Mouse (Mus musculus): Measurements from ENCODE around the gene Slc22a21.

Gene Slc22a21

DNA sequence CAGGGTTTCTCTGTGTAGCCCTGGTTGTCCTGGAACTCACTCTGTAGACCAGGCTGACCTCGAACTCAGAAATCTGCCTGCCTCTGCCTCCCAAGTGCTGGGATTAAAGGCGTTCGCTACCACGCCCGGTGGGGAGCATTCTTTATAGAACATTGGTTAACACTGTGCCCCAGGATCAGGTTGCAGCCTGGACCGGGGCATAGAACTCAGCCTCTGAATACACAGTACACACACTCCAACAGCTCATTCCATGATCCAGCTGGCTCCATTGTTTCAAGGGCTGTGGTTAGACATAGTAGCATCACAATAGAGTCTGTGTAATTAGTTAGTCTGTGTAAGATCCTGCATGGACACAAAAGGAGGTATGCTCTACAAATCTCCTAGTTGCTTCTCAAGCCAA is 80.2 kb downstream of the Slc22a21 start:
- DNase-seq, result no peak
